Mouse (Mus musculus): ENCODE measurements at regions not wholly inside any gene's neighbourhood (a gene's known extent, or its start where the extent isn't known, plus 50 kb on each side); places are given as distances from the start of the nearest gene placed in this dataset.

DNA sequence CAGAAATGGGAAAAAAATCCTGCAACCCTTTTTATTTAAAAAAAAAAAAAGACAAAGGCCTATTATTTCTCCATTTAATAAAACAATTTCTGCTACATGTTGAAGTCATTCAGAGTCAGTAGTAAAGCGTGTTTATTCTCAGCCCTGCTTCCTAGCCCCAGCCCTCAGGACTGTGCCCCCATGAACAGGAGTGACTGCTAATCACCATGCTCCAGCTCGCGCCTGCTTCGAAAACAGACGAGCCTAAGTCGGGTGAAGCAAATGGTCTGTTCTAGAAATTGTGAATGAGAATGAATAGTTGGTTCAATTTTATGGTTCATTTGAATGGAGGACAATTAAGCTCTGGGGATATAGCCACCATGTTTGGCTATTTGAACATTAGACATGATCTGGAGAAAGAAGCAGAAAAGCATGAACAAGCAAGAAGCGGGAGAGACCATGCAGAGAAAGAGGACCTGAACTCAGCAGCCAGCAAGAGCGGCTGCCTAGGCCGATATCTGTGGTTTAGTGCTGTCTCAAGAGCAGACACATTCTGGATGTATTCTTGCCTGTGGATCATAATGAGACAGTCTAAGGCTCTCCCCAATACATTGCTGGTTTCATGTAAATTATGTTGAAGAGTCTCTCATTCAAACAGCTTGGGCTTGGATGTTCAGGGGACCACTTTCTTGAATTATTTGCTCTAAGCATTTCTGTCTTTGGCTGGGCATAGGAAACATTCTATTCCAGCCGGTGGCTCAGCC, 146.1 kb upstream of the Kif2a start:
- Histone ChIP-seq H3K4me3 (ENCODE audit: control insufficient read depth in 1 of 2, insufficient read depth in 1 of 2, low read depth in 2 of 2, low read length in 2 of 2) (no peak overlapping the region), H3K9me3 (replicated peaks; ENCODE audit: insufficient read depth, low read length) (no peaks in the 10 kb centered on the region), H3K4me1 (ENCODE audit: control insufficient read depth in 1 of 2, insufficient read depth in 2 of 2, low read length in 2 of 2) (no peaks in the 10 kb centered on the region), H3K9ac (ENCODE audit: control insufficient read depth, low read depth, low read length, poor library complexity, severe bottlenecking) (no peak overlapping the region), H3K79me2 (ENCODE audit: control insufficient read depth, insufficient read depth, low read length, poor library complexity) (no peaks in the 10 kb centered on the region), H3K36me3 (ENCODE audit: control insufficient read depth in 1 of 2, insufficient read depth in 2 of 2, low read length in 2 of 2) (no peaks in the 10 kb centered on the region), H3K27ac (ENCODE audit: control insufficient read depth, low read depth, low read length) (no peak overlapping the region), H3K27me3 (ENCODE audit: control insufficient read depth in 1 of 2, insufficient read depth in 2 of 2, low read length in 2 of 2) (peaks cover 6 to 12% of the 10 kb centered on the region in 2 experiments)
- DNase-seq (ENCODE audit: low read depth, low spot score): no peak
- no peak for TF ChIP-seq ETS1 (IDR thresholded peaks at IDR 0.05; ENCODE audit: low read depth, low read length)
- TF ChIP-seq UBTF (IDR thresholded peaks at IDR 0.05; ENCODE audit: borderline replicate concordance, insufficient read depth, low read depth, low read length): no peak
- TF ChIP-seq GATA1 (IDR thresholded peaks at IDR 0.05; ENCODE audit: low read depth, low read length): no peak

DNA sequence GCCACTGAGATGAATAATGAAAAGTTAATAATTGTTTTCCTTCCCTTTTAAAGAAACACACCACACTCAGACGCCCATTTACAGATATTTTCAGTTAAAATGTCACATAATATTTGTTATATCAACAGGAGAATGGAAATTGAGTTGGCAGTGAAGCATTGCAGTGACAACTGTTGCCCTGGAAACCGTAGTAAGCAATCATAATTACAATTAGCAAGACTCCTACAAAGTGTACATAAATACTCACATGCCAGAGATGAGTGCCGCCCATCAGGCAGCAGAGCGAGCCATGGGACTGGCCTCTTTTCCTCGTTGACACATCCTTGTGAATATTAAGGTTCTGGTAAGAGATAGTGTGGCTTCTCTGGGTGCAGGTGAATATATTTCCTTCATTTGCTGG, 129.6 kb upstream of the Kif2a start:
- Histone ChIP-seq H3K4me3 (ENCODE audit: control insufficient read depth in 1 of 2, insufficient read depth in 1 of 2, low read depth in 2 of 2, low read length in 2 of 2) (no peak overlapping the region), H3K27me3 (ENCODE audit: control insufficient read depth in 1 of 2, insufficient read depth in 2 of 2, low read length in 2 of 2) (peaks cover 4 to 6% of the 10 kb centered on the region in 2 experiments; a peak in 3 of 4 replicates), H3K4me1 (ENCODE audit: control insufficient read depth in 1 of 2, insufficient read depth in 2 of 2, low read length in 2 of 2) (no peaks in the 10 kb centered on the region), H3K9ac (ENCODE audit: control insufficient read depth, low read depth, low read length, poor library complexity, severe bottlenecking) (no peak overlapping the region), H3K27ac (ENCODE audit: control insufficient read depth, low read depth, low read length) (no peak overlapping the region), H3K79me2 (ENCODE audit: control insufficient read depth, insufficient read depth, low read length, poor library complexity) (no peaks in the 10 kb centered on the region), H3K36me3 (ENCODE audit: control insufficient read depth in 1 of 2, insufficient read depth in 2 of 2, low read length in 2 of 2) (no peaks in the 10 kb centered on the region), H3K9me3 (replicated peaks; ENCODE audit: insufficient read depth, low read length) (no peaks in the 10 kb centered on the region)
- TF ChIP-seq MAFK (IDR thresholded peaks at IDR 0.05; ENCODE audit: borderline replicate concordance, low read depth, low read length) (no peak), SMC3 (IDR thresholded peaks at IDR 0.05; ENCODE audit: low read depth, low read length) (no peak), MAX (IDR thresholded peaks at IDR 0.05; ENCODE audit: low read length) (no peak), BHLHE40 (IDR thresholded peaks at IDR 0.05; ENCODE audit: borderline replicate concordance, low read depth, low read length) (no peak), ELF1 (IDR thresholded peaks at IDR 0.05; ENCODE audit: low read depth, low read length) (no peak), GATA1 (IDR thresholded peaks at IDR 0.05; ENCODE audit: low read depth, low read length) (no peak), CHD2 (IDR thresholded peaks at IDR 0.05; ENCODE audit: low read length) (no peak), MYB (IDR thresholded peaks at IDR 0.05; ENCODE audit: low read depth, low read length) (no peak), GABPA (IDR thresholded peaks at IDR 0.05; ENCODE audit: low read depth, low read length) (no peak), JUND (IDR thresholded peaks at IDR 0.05; ENCODE audit: low read depth, low read length) (no peak), E2F4 (IDR thresholded peaks at IDR 0.05; ENCODE audit: borderline replicate concordance, low read depth, low read length) (no peak), POLR2A (IDR thresholded peaks at IDR 0.05; ENCODE audit: control insufficient read depth in 1 of 2, insufficient read depth in 1 of 2, low read depth in 1 of 2, low read length in 2 of 2, poor library complexity in 1 of 2) (no peak), POLR2AphosphoS2 (IDR thresholded peaks at IDR 0.05; ENCODE audit: low read length) (no peak), ZNF384 (IDR thresholded peaks at IDR 0.05; ENCODE audit: low read depth, low read length) (no peak), TAL1 (IDR thresholded peaks at IDR 0.05; ENCODE audit: low read length) (no peak), MXI1 (IDR thresholded peaks at IDR 0.05; ENCODE audit: low read depth, low read length) (no peak), USF2 (IDR thresholded peaks at IDR 0.05; ENCODE audit: borderline replicate concordance in 1 of 2, insufficient read depth in 1 of 2, low read depth in 1 of 2, low read length in 2 of 2) (no peak)
- DNase-seq (ENCODE audit: low read depth, low spot score): no peak
